Mouse (Mus musculus) heart, embryonic 11.5 days (tissue): ENCODE data around the gene Ss18l2. TPM values are rescaled to one million over a fixed set of nuclear protein-coding genes. Genes with fewer than 3 reads are reported as not detected.
A peak's percentile ranks its signal among the peaks of the same experiment; 100 is the strongest.

Source experiments
- ATAC-seq: fragments of 200-750 bp; cut with Nextera tagmentation; replicated peaks from 2 replicates; pipeline ENCODE4 v1.8.0; 2017; ENCODE audit warnings: moderate library complexity; ENCODE audit not compliant: insufficient number of reproducible peaks, low FRiP score, low TSS enrichment
- H3K27ac ChIP-seq: fragments of 300-500 bp; sonication (generic); 2 replicates; pipeline ENCODE4 v1.5.1; 2014; ENCODE audit warnings: mild to moderate bottlenecking, low read depth, low read length
- H3K27me3 ChIP-seq: fragments of 300-500 bp; sonication (generic); 2 replicates; pipeline ENCODE4 v1.6.1; 2014; ENCODE audit warnings: mild to moderate bottlenecking, low read length, mixed read lengths; ENCODE audit not compliant: control insufficient read depth, insufficient read depth
- H3K36me3 ChIP-seq: fragments of 300-500 bp; sonication (generic); 2 replicates; pipeline ENCODE4 v1.6.1; 2014; ENCODE audit warnings: mild to moderate bottlenecking, low read length, moderate library complexity, mixed read lengths; ENCODE audit not compliant: control insufficient read depth, insufficient read depth
- H3K4me1 ChIP-seq: fragments of 300-500 bp; sonication (generic); 2 replicates; pipeline ENCODE4 v1.6.1; 2014; ENCODE audit warnings: low read length; ENCODE audit not compliant: control insufficient read depth, insufficient read depth
- H3K4me2 ChIP-seq: fragments of 300-500 bp; sonication (generic); 2 replicates; pipeline ENCODE4 v1.6.1; 2014; ENCODE audit warnings: mild to moderate bottlenecking, moderate library complexity
- H3K4me3 ChIP-seq: fragments of 300-500 bp; sonication (generic); 2 replicates; pipeline ENCODE4 v1.5.1; 2014; ENCODE audit warnings: low read depth, low read length
- H3K9ac ChIP-seq: fragments of 300-500 bp; sonication (generic); 2 replicates; pipeline ENCODE4 v1.6.1; 2014; ENCODE audit warnings: mild to moderate bottlenecking, low read depth, low read length, moderate library complexity
- H3K9me3 ChIP-seq: fragments of 300-500 bp; sonication (generic); replicated peaks from 2 replicates; pipeline ENCODE4 v1.6.1; 2016; ENCODE audit warnings: low read length; ENCODE audit not compliant: control insufficient read depth
- WGBS: fragments of 180-500 bp; shearing (Covaris S2); extraction: QIAGEN DNeasy Blood & Tissue Kit; methylation state at CpG from one replicate; pipeline ENCODE4 v1.1.7; 2014; ENCODE audit not compliant: insufficient replicate concordance; 5-methylcytosine and 5-hydroxymethylcytosine counted together
- polyA plus RNA-seq: library from polyadenylated mRNA; unstranded; fragments of >200 nt; fragmentation: Nextera tagmentation; extraction: Ambion mirVana; gene quantifications from 2 replicates; pipeline ENCODE4 v1.2.1, GENCODE M21; 2014

Gene Ss18l2
- polyA plus RNA-seq, 1 experiment from 2014 or later: 153 TPM

DNA sequence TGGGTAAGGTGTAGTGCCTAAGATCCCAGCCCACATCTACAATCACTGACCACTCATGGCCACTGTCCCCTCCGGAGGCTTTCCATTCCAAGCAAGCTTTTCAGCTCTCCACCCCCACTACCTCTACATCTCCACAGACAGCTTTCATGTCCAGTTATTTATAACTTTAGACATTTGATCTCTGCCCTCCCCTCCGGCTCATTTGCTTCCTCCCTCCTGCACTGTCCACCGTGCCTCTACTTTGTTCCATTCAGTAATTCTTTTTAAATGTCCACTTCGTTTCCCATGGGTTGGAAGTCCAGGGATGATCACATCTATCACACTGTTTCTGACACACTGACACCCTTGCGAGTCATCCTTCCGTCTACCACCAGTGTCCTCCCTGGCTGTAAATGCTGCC, 2.3 kb upstream of the Ss18l2 start:
- Histone ChIP-seq H3K27me3 (no peaks in the 10 kb centered on the region), H3K4me3 (no peak overlapping the region), H3K36me3 (peaks cover 1% of the 10 kb centered on the region; the same call in 1 of the 2 replicates), H3K27ac (no peak overlapping the region), H3K9ac (no peak overlapping the region), H3K4me2 (no peak overlapping the region), H3K9me3 (no peaks in the 10 kb centered on the region), H3K4me1 (peaks cover 30% of the 10 kb centered on the region)
- no peak for ATAC-seq
- 49% methylated on average over 6 of the region's 6 CpGs for WGBS

DNA sequence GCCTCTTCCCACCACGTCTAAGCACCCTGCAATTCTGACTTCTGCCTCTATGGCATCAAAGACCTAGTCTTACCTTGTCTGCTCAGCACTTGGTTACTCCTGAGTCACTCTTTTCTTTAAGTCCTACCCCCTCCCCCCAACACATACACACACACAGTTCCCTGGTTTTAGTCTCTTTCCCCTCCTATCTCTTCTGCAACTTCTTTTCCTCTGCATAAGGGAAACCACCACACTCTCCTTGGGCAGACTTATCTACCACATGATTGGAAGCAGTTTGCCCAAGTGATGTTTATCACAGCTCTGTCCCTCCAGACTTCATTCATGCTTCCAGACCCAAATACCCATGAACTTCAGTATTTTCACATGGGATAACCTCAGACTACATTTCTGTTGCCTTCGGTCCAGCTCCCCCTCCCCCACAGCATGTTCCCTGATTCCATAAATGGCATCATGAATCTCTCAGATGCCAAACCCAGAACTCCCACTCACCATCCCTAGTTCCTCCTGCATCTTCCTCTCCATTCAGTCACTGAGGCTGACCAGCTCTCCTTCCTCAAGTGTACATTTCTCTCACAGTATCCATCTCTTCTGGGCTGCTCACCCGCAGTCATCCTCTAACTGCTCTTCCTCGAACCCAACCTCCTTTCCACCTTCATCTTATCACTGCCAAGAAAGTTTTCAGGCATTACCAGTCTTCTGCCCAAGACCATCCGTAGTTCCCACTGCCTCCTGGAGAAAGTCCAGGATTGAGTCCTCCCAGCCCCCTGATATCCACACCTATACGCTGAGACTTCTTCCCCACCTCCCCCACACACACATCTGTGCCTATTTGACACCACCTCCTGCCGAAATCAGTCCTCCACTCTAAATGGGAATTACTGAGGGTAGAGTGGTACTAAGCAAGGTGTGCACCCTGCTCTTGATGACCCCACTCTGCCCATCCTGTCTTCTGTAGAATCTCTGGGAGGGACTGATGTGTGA, 1.3 kb upstream of the Ss18l2 start:
- Histone ChIP-seq H3K4me2 (no peak overlapping the region), H3K4me1 (peaks cover 28% of the 10 kb centered on the region), H3K27ac (no peak overlapping the region), H3K9ac (no peak overlapping the region), H3K9me3 (no peaks in the 10 kb centered on the region), H3K36me3 (peaks cover 3% of the 10 kb centered on the region; the same call in 1 of the 2 replicates), H3K27me3 (no peaks in the 10 kb centered on the region), H3K4me3 (no peak overlapping the region)
- ATAC-seq: no peak
- 62% methylated on average over 7 of the region's 7 CpGs for WGBS

DNA sequence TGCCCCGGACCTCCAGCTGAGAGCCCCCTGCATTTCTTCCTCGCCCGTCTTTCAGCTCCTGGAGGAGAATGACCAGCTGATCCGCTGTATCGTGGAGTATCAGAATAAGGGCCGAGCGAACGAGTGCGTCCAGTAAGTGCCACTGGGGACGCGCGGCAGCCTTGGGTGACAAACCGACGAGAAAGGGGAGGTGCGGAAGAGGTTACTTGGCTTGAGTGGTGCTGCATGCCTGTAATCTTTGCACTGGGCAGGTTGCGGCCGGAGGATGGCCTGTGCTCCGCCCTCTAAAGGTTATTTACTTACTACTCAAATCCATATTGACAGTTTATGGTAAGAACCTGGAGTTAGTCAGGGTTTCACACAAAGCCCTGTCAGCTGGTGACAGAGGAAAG, 451 bp downstream of the Ss18l2 start:
- peak overlapping the region; percentile 97 for H3K9ac ChIP-seq
- peak; percentile 37; the same call in 1 of the 2 replicates for ATAC-seq
- H3K4me2 ChIP-seq: peak overlapping the region; percentile 82
- no peaks in the 10 kb centered on the region for H3K9me3 ChIP-seq
- H3K36me3 ChIP-seq: peaks cover 3% of the 10 kb centered on the region; the same call in 1 of the 2 replicates
- H3K4me3 ChIP-seq: peak overlapping the region; percentile 95
- no peaks in the 10 kb centered on the region for H3K27me3 ChIP-seq
- H3K4me1 ChIP-seq: peaks cover 17% of the 10 kb centered on the region
- peak overlapping the region; percentile 99 for H3K27ac ChIP-seq
- WGBS: 0% methylated on average over 18 of the region's 18 CpGs

DNA sequence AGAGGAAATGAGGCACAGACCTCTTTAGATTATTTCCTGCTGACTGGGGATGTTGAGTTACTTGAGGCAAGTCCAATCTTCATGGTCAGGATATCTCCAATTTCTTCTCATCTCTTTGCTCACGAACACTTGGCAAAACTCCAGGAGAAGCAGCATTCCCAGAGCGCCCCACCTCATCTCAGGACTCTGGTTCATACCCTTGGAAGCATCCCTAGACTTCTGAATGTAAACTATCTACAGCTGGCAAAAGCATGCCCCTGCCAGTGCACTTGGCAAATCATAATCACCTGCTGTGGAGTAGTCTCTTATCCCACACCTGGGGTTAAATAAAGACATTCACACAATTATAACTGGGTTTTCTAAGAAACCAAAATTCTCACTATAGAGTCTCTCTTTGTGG, 6.9 kb downstream of the Ss18l2 start:
- H3K4me1 ChIP-seq: peaks cover 8% of the 10 kb centered on the region
- H3K27me3 ChIP-seq: no peaks in the 10 kb centered on the region
- 76% methylated on average over 2 of the region's 2 CpGs for WGBS
- peaks cover 3% of the 10 kb centered on the region; the same call in 1 of the 2 replicates for H3K36me3 ChIP-seq
- no peak overlapping the region for H3K4me3 ChIP-seq
- no peaks in the 10 kb centered on the region for H3K9me3 ChIP-seq
- no peak overlapping the region for H3K9ac ChIP-seq
- H3K4me2 ChIP-seq: no peak overlapping the region
- H3K27ac ChIP-seq: no peak overlapping the region
- ATAC-seq: no peak

DNA sequence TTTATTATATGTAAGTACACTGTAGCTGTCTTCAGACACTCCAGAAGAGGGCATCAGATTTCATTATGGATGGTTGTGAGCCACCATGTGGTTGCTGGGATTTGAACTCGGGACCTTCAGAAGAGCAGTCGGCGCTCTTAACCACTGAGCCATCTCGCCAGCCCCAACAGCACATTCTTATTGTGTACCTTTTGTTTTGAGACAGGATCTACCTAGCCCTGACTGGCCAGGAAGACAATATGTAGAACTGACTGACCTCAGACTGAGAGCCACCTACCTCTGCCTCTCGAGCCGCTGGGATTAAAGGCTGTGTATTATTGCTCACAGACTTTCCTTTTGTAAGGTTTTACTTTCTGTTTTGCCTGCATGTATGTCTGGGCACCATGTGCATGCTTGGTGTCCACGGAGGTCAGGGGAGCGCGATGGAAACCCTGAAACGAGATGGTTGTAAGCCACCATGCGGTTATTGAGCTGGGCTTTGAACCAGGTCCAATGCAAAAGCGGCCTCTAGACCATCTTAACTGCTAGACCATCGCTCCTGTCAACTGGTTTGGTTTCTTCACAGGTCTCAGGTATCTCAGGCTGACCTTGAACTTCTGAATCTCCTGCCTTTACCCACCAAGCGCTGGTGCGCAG, 8.1 kb downstream of the Ss18l2 start:
- peak overlapping the region; percentile 81 for H3K4me3 ChIP-seq
- H3K36me3 ChIP-seq: no peaks in the 10 kb centered on the region
- peak overlapping the region; percentile 85 for H3K9ac ChIP-seq
- H3K27ac ChIP-seq: peak overlapping the region; percentile 96
- H3K4me1 ChIP-seq: peaks cover 7% of the 10 kb centered on the region
- H3K9me3 ChIP-seq: no peaks in the 10 kb centered on the region
- ATAC-seq: no peak
- peak overlapping the region; percentile 82 for H3K4me2 ChIP-seq
- WGBS: 64% methylated on average over 15 of the region's 15 CpGs
- H3K27me3 ChIP-seq: no peaks in the 10 kb centered on the region

DNA sequence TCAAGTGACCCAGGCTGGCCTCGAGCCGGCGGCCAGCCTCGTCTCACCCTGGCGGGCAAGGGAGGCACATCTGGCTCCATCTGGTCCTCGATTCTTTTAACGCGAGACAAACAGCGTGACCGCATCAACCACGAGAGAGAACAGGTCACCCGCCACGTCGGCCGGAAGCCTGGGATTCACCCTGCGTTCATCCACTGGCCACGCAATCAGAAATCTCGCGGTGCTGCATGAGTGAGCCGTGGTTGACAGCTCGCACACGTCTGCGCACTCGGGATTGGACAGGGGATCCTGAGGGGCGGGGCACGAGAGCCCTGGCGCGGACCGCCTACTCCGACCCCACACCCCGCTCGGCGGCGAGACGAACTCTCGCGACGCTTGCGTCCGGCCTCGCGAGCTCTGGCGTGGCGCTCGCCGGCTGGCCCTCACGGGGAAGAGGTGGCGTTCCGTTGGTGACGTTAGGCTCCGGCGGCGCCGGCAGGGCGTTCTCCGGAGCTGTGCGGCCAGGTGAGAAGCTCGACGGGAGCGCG, 8.7 kb downstream of the Ss18l2 start, which contains the start of gene Nktr:
Nktr (plus strand) TSS at position 378 of the 527 bp plus-strand sequence.
- Histone ChIP-seq H3K4me3 (peak within 1 kb of the TSS; percentile 81), H3K4me1 (peaks cover 7% of the 10 kb centered on the region), H3K9ac (peak within 1 kb of the TSS; percentile 93), H3K9me3 (no peaks in the 10 kb centered on the region), H3K27ac (peak within 1 kb of the TSS; percentile 96), H3K36me3 (no peaks in the 10 kb centered on the region), H3K4me2 (peak within 1 kb of the TSS; percentile 88), H3K27me3 (no peaks in the 10 kb centered on the region)
- whole genome bisulfite sequencing: under 1% methylated on average over 56 of the region's 61 CpGs
- peak; percentile 99 for ATAC-seq

DNA sequence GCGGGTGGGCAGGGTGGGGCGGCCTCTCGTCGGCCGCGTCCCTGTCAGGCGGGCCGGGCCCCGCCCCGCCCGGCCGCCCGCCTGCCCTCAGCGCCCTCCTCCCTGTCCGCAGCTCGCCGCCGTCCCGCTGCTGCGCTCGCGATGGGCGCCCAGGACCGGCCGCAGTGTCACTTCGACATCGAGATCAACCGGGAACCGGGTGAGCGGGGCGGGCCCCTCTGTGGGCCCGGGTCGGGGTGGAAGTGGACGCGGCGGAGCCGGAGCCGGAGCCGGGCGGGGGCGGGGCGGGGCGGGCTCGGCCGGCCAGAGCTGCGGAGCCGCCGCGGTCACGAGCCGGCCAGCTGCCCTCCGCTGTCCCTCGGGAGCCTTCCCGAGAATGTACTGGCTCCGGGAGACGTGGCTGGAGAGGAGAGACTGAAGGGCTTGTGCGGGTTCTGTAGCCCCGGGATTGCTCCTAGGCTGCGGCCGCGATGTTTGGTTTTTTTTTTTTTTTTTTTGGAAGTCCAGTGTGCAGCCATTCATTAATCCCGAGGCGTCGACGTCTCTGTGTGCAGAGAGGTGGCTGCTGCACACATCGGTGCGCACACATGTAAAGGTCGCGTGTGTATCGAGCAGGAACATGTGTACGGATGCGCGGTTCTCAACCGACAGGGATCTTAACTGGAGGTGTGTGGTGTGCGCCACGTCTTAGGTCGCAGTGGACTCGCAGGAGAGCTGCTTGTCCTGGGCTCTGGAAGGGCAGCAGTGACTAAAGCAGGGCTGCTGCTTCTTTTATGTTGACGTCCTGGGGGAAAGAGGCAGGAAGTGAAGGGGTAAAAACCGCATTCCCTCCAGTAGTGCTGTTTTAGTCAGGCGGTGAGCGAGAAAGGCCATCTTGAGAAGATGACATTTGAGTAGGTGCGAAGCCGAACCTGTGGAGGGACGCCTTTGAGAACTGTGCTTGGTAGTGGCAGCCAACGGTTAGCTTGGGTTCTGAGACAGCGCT, 9.5 kb downstream of the Ss18l2 start:
- H3K4me2 ChIP-seq: peak overlapping the region; percentile 88
- H3K27ac ChIP-seq: peak overlapping the region; percentile 96
- peak overlapping the region; percentile 81 for H3K4me3 ChIP-seq
- under 1% methylated on average over 74 of the region's 87 CpGs for WGBS
- peaks cover 7% of the 10 kb centered on the region for H3K4me1 ChIP-seq
- H3K9ac ChIP-seq: peak overlapping the region; percentile 93
- no peaks in the 10 kb centered on the region for H3K36me3 ChIP-seq
- ATAC-seq: peak; percentile 77
- no peaks in the 10 kb centered on the region for H3K9me3 ChIP-seq
- H3K27me3 ChIP-seq: no peaks in the 10 kb centered on the region
